ENCODE assay signal across 9 mouse cellular contexts in the genomic region with DNA sequence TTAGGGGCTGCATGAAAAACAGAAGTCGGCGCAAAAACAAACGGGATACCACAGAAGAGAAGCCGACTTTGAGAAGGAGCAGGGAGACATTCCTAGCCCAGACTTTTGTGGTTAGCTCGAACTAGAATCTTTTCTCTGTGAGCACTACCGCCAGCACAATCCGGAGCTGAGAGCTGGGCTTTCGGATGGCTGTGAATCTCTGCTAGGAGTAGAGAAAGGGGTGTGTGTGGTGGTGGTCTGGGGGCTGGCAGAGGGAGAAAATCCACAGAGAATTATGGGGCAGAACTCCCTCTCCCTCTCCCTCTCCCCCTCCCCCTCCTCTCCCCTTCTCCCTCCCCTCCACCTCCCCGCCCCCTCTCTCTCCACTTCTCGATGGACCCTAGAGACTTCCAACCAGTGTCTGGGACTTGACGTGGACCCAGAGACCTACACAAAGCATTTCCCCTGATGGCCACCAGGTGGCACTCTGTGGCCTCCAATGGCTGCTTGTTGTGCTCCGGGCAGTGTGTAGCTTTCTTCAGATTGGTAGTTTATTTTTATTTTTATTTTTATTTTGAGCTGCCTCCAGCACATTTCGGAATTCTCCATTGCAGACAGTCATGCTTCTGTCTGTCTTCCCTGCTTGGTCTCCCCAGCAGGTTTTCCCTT. TPM values are rescaled to one million over a fixed set of nuclear protein-coding genes. Genes with fewer than 3 reads are reported as not detected.
DNase-seq lines count a peak whose midpoint lies in the region; ATAC-seq and TF ChIP-seq lines count a peak whose summit lies in the region.
"Had no signal": no experiment of that assay in that cellular context is flagged by ENCODE, and none has a peak within 500 bp of the region (broad histone marks: within the 10 kb centered on the region; RNA-seq: fewer than 3 reads in every experiment).

No protein-coding gene starts in this region.

- peak; percentile 57 to 85 (median 73) for TF ChIP-seq CTCF in MEL (IDR thresholded peaks at IDR 0.05 in 2 of 3, conservative IDR thresholded peaks at IDR 0.05 in 1 of 3; ENCODE audit: control insufficient read depth in 1 of 3, insufficient read depth in 1 of 3, low read depth in 2 of 3, low read length in 3 of 3, poor library complexity in 1 of 3, severe bottlenecking in 1 of 3)

- H3K27me3 ChIP-seq in MEL (ENCODE audit: control insufficient read depth in 1 of 2, insufficient read depth in 2 of 2, low read length in 2 of 2), result no peaks in the 10 kb centered on the region
- no peaks in the 10 kb centered on the region for H3K27me3 ChIP-seq in forebrain, embryonic 14.5 days (replicated peaks; ENCODE audit: control insufficient read depth, insufficient read depth, low read length)
- H3K27me3 ChIP-seq in hindbrain, embryonic 10.5 days (ENCODE audit: insufficient read depth, poor library complexity, severe bottlenecking), result peaks cover 41% of the 10 kb centered on the region

- H3K27ac ChIP-seq in MEL (ENCODE audit: control insufficient read depth, low read depth, low read length), result no peak overlapping the region
- H3K27ac ChIP-seq in forebrain, embryonic 14.5 days (ENCODE audit: low read depth, low read length), result no peak overlapping the region
- H3K27ac ChIP-seq in hindbrain, embryonic 10.5 days, result no peak overlapping the region
- H3K27ac ChIP-seq: limb, embryonic 15.5 days had no signal

- TF ChIP-seq RAD21 in MEL (IDR thresholded peaks at IDR 0.05; ENCODE audit: low read depth, low read length), result peak; percentile 65

- WGBS in forebrain, embryonic 14.5 days, result 46% methylated on average over 10 of the region's 13 CpGs
- 44% methylated on average over 12 of the region's 13 CpGs for WGBS in hindbrain, embryonic 10.5 days

- ATAC-seq in forebrain, embryonic 14.5 days, result peak; percentile 72
- peak; percentile 79 for ATAC-seq in megakaryocyte-erythroid progenitor cell, adult 5-6 weeks (replicated peaks; ENCODE audit: low FRiP score, low TSS enrichment, poor library complexity, severe bottlenecking)

- peak; percentile 54 for DNase-seq in MEL (ENCODE audit: low read depth, low spot score)
- DNase-seq in c-Kit-positive CD71-positive TER-119-negative erythroid progenitor cells, embryonic 14.5 days (ENCODE audit: low read depth), result peak; percentile 38
- DNase-seq in forebrain, embryonic 14.5 days (ENCODE audit: low spot score), result peak; percentile 82
- DNase-seq in hindbrain, embryonic 10.5 days (ENCODE audit: low spot score), result peak; percentile 84
- DNase-seq in layer of hippocampus, postnatal 25 days (ENCODE audit: extremely low spot score in 1 of 2, low spot score in 1 of 2), result peak; percentile 71 to 86
- DNase-seq in right cerebral cortex, postnatal 25 days, result peak; percentile 68
- peak; percentile 66 to 78 for DNase-seq in urinary bladder, postnatal 4 days (ENCODE audit: low spot score in 2 of 2)

- TF ChIP-seq EP300 in MEL (IDR thresholded peaks at IDR 0.05; ENCODE audit: low read depth in 1 of 2, low read length in 2 of 2), result no peak

- H3K79me2 ChIP-seq in MEL (ENCODE audit: control insufficient read depth, insufficient read depth, low read length, poor library complexity), result no peaks in the 10 kb centered on the region

- no peak overlapping the region for H3K9ac ChIP-seq in MEL (ENCODE audit: control insufficient read depth, low read depth, low read length, poor library complexity, severe bottlenecking)
- no peak overlapping the region for H3K9ac ChIP-seq in forebrain, embryonic 14.5 days (ENCODE audit: low read length)
- H3K9ac ChIP-seq: limb, embryonic 15.5 days had no signal

- H3K36me3 ChIP-seq in MEL (ENCODE audit: control insufficient read depth in 1 of 2, insufficient read depth in 2 of 2, low read length in 2 of 2), result no peaks in the 10 kb centered on the region
- H3K36me3 ChIP-seq in forebrain, embryonic 14.5 days (ENCODE audit: control insufficient read depth, insufficient read depth, low read length), result no peaks in the 10 kb centered on the region
- H3K36me3 ChIP-seq in hindbrain, embryonic 10.5 days, result no peaks in the 10 kb centered on the region
- H3K36me3 ChIP-seq: limb, embryonic 15.5 days had no signal

- no peaks in the 10 kb centered on the region for H3K4me1 ChIP-seq in MEL (ENCODE audit: control insufficient read depth in 1 of 2, insufficient read depth in 2 of 2, low read length in 2 of 2)
- no peaks in the 10 kb centered on the region for H3K4me1 ChIP-seq in forebrain, embryonic 14.5 days (ENCODE audit: control insufficient read depth, insufficient read depth, low read length)
- peaks cover 25% of the 10 kb centered on the region for H3K4me1 ChIP-seq in hindbrain, embryonic 10.5 days (replicated peaks)

- no peaks in the 10 kb centered on the region for H3K9me3 ChIP-seq in MEL (replicated peaks; ENCODE audit: insufficient read depth, low read length)
- H3K9me3 ChIP-seq in forebrain, embryonic 14.5 days (replicated peaks; ENCODE audit: control insufficient read depth, low read length), result no peaks in the 10 kb centered on the region
- no peaks in the 10 kb centered on the region for H3K9me3 ChIP-seq in hindbrain, embryonic 10.5 days
- H3K9me3 ChIP-seq: limb, embryonic 15.5 days had no signal

- H3K4me3 ChIP-seq in MEL (ENCODE audit: control insufficient read depth in 1 of 2, insufficient read depth in 1 of 2, low read depth in 2 of 2, low read length in 2 of 2), result no peak overlapping the region
- H3K4me3 ChIP-seq in forebrain, embryonic 14.5 days (ENCODE audit: low read depth, low read length), result no peak overlapping the region
- H3K4me3 ChIP-seq in hindbrain, embryonic 10.5 days, result no peak overlapping the region
- H3K4me3 ChIP-seq: limb, embryonic 15.5 days had no signal

- H3K4me2 ChIP-seq in forebrain, embryonic 14.5 days (ENCODE audit: low read length), result no peak overlapping the region
- H3K4me2 ChIP-seq: limb, embryonic 15.5 days had no signal

- no peak for TF ChIP-seq POLR2A in MEL (IDR thresholded peaks at IDR 0.05; ENCODE audit: control insufficient read depth in 1 of 2, insufficient read depth in 1 of 2, low read depth in 1 of 2, low read length in 2 of 2, poor library complexity in 1 of 2)

TF ChIP-seq in MEL, 35 proteins besides CTCF, POLR2A, EP300 and RAD21:
- TF ChIP-seq SMC3 (IDR thresholded peaks at IDR 0.05; ENCODE audit: low read depth, low read length), result peak; percentile 74
- TF ChIP-seq MXI1 (IDR thresholded peaks at IDR 0.05; ENCODE audit: low read depth, low read length), result no peak
- no peak for TF ChIP-seq POLR2AphosphoS5 (IDR thresholded peaks at IDR 0.05; ENCODE audit: borderline replicate concordance, low read depth, low read length)
- TF ChIP-seq NELFE (IDR thresholded peaks at IDR 0.05; ENCODE audit: low read depth, low read length), result no peak
- TF ChIP-seq SIN3A (IDR thresholded peaks at IDR 0.05; ENCODE audit: low read length), result no peak
- no peak for TF ChIP-seq CHD1 (IDR thresholded peaks at IDR 0.05; ENCODE audit: low read depth, low read length)
- TF ChIP-seq ZC3H11A (IDR thresholded peaks at IDR 0.05; ENCODE audit: low read depth, low read length), result peak; percentile 52
- no peak for TF ChIP-seq E2F4 (IDR thresholded peaks at IDR 0.05; ENCODE audit: borderline replicate concordance, low read depth, low read length)
- TF ChIP-seq HCFC1 (IDR thresholded peaks at IDR 0.05; ENCODE audit: low read depth, low read length), result no peak

RNA-seq across cellular contexts. Expression of a gene that starts 20.5 kb away (rescaled TPM):
- 24.5 and 28.8 TPM in 2 replicates for total RNA-seq in MEL (2012; rRNA removed)
- 10 to 100 TPM; 45.0 to 75.6 TPM for polyA plus RNA-seq in MEL (2012; ENCODE audit: insufficient read depth in 1 of 2, insufficient read length in 2 of 2, low read depth in 1 of 2, low replicate concordance in 2 of 2, missing spikeins in 1 of 2)
- 516 and 535 TPM in 2 replicates for polyA plus RNA-seq in forebrain, embryonic 14.5 days (2014; fragmentation: Nextera tagmentation; extraction: Ambion mirVana)
- 349 and 385 TPM in 2 replicates for polyA plus RNA-seq in hindbrain, embryonic 10.5 days (2016; fragmentation: Nextera tagmentation; extraction: Ambion mirVana)
- total RNA-seq in layer of hippocampus, postnatal 25 days (2021), result 100 to 1,000 TPM; 292 to 314 TPM
- 47.1 and 53.7 TPM in 2 replicates for total RNA-seq in megakaryocyte-erythroid progenitor cell, adult 5-6 weeks (2014; fragmentation: Nextera tagmentation)
- 46.5 and 49.6 TPM in 2 replicates for total RNA-seq in megakaryocyte-erythroid progenitor cell, adult 5-6 weeks (2017)
